Mouse (Mus musculus) testis, adult 2 months (tissue): ENCODE results near the gene 6030445D17Rik. TPM values are rescaled to one million over a fixed set of nuclear protein-coding genes. Genes with fewer than 3 reads are reported as not detected.

Experiments used
- H3K27ac ChIP-seq: fragments of 200-500 bp; 2 replicates; pipeline ENCODE4 v1.5.1; 2012; ENCODE audit warnings: low read depth, low read length; ENCODE audit not compliant: control insufficient read depth, insufficient read depth
- H3K27me3 ChIP-seq: fragments of 200-500 bp; 2 replicates; pipeline ENCODE4 v1.6.1; 2012; ENCODE audit warnings: mild to moderate bottlenecking, low read length, moderate library complexity; ENCODE audit not compliant: control insufficient read depth, insufficient read depth
- H3K36me3 ChIP-seq: fragments of 200-500 bp; 2 replicates; pipeline ENCODE4 v1.6.1; 2012; ENCODE audit warnings: mild to moderate bottlenecking, low read length; ENCODE audit not compliant: control insufficient read depth, insufficient read depth
- H3K4me1 ChIP-seq: fragments of 200-500 bp; 2 replicates; pipeline ENCODE4 v1.6.1; 2012; ENCODE audit warnings: low read length; ENCODE audit not compliant: control insufficient read depth, insufficient read depth
- H3K4me3 ChIP-seq: fragments of 200-500 bp; 2 replicates; pipeline ENCODE4 v1.5.1; 2012; ENCODE audit warnings: low read depth, mild to moderate bottlenecking, low read length, moderate library complexity, mixed read lengths; ENCODE audit not compliant: control insufficient read depth
- CTCF ChIP-seq: fragments of 200-500 bp; IDR thresholded peaks from 2 replicates; pipeline ENCODE4 v1.5.1; 2012; ENCODE audit warnings: low read depth, mild to moderate bottlenecking, inconsistent platforms, low read length, moderate library complexity; ENCODE audit not compliant: control insufficient read depth, insufficient read depth, insufficient replicate concordance
- POLR2A ChIP-seq: fragments of 200-500 bp; IDR thresholded peaks from 2 replicates; pipeline ENCODE4 v1.6.1; 2012; ENCODE audit warnings: low read depth, mild to moderate bottlenecking, inconsistent platforms, low read length, moderate library complexity; ENCODE audit not compliant: control insufficient read depth
- polyA plus RNA-seq: library from polyadenylated mRNA; depleted of rRNA; stranded (reverse); fragments of >200 nt; gene quantifications from 2 replicates; pipeline ENCODE4 v1.2.3, GENCODE M21; 2012

6030445D17Rik gene
- polyA plus RNA-seq, 1 experiment, result not detected

GRCm38 (mm10) chr4:136450271-136450670 lies 11.8 kb upstream of the 6030445D17Rik start:
- Histone ChIP-seq H3K27ac (no peak overlapping the region), H3K27me3 (no peaks in the 10 kb centered on the region), H3K4me3 (no peak overlapping the region), H3K36me3 (no peaks in the 10 kb centered on the region), H3K4me1 (peaks cover 6% of the 10 kb centered on the region)
- TF ChIP-seq POLR2A (no peak), CTCF (no peak)

DNA sequence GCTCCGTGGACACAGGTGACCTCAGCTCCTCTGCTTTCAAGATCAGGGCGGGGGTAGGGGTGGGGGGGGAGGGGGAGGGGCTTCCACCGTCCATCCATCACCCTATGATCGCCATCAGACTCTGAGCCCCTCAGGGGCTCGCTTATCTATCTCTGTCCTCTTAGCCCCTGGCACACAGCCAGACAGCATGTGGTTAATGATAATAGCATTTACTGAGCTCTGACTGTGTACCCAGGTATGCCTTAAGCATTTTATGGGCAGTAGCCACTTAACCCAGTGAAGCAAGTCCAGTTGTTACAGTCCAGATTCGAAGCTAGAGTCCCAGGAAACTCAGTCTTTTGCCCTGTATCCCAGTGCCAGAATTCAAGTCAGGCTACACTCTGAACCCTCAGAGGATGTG lies 10.5 kb upstream of the 6030445D17Rik start:
- peaks cover 9% of the 10 kb centered on the region for H3K4me1 ChIP-seq
- no peaks in the 10 kb centered on the region for H3K27me3 ChIP-seq
- H3K4me3 ChIP-seq, result no peak overlapping the region
- no peak for TF ChIP-seq CTCF
- TF ChIP-seq POLR2A, result no peak
- no peaks in the 10 kb centered on the region for H3K36me3 ChIP-seq
- H3K27ac ChIP-seq, result no peak overlapping the region

GRCm38 (mm10) chr4:136452286-136452685 lies 9.8 kb upstream of the 6030445D17Rik start:
- no peak overlapping the region for H3K4me3 ChIP-seq
- H3K27ac ChIP-seq, result no peak overlapping the region
- no peak for TF ChIP-seq POLR2A
- no peak for TF ChIP-seq CTCF
- no peaks in the 10 kb centered on the region for H3K36me3 ChIP-seq
- H3K27me3 ChIP-seq, result no peaks in the 10 kb centered on the region
- peaks cover 9% of the 10 kb centered on the region for H3K4me1 ChIP-seq

DNA sequence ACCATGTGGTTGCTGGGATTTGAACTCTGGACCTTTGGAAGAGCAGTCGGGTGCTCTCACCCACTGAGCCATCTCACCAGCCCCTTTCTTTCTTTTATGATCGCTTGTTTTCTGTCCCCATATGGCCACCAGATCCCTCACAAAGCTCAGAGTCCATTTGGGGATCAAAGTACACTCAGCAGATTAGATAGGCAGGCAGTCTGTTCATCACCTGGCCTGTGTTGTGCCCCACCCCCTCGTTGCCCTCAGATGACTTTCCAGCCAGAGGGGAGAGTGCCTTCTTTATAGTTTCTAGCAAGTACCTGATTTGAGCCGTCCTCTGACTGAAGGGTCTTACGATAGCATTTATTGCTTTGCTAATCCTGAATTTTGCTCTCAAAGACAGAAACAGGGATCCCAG lies 9.3 kb upstream of the 6030445D17Rik start:
- Histone ChIP-seq H3K27ac (no peak overlapping the region), H3K4me3 (no peak overlapping the region), H3K36me3 (no peaks in the 10 kb centered on the region), H3K4me1 (peaks cover 9% of the 10 kb centered on the region), H3K27me3 (no peaks in the 10 kb centered on the region)
- TF ChIP-seq CTCF, result no peak
- no peak for TF ChIP-seq POLR2A

DNA sequence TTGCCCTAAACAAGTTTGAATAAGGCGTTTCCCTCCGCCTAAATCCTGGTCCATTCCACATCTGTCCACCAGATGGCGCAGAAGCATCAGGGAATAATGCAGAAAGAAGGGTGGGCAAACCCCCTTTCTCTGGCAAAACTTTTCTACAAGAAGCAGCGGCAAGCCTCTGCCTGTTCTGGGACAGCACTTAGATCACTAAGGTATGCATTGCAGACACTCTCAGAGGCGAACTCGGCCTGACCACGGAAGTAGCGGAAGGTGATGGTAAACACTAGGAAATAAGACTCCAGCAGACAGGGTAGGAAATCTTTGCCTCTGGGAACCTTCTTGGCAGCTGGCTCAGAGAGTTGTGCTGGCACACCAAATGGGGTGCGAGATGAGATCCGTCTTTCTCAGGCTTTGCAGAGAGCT lies 7.2 kb upstream of the 6030445D17Rik start:
- peak overlapping the region; percentile 59 for H3K4me3 ChIP-seq
- H3K27ac ChIP-seq, result no peak overlapping the region
- H3K27me3 ChIP-seq, result no peaks in the 10 kb centered on the region
- TF ChIP-seq CTCF (peak; percentile 71), POLR2A (0 out of 2 replicates have a peak, but pooled peaks have one; percentile 14)
- H3K36me3 ChIP-seq, result no peaks in the 10 kb centered on the region
- H3K4me1 ChIP-seq, result peaks cover 9% of the 10 kb centered on the region

DNA sequence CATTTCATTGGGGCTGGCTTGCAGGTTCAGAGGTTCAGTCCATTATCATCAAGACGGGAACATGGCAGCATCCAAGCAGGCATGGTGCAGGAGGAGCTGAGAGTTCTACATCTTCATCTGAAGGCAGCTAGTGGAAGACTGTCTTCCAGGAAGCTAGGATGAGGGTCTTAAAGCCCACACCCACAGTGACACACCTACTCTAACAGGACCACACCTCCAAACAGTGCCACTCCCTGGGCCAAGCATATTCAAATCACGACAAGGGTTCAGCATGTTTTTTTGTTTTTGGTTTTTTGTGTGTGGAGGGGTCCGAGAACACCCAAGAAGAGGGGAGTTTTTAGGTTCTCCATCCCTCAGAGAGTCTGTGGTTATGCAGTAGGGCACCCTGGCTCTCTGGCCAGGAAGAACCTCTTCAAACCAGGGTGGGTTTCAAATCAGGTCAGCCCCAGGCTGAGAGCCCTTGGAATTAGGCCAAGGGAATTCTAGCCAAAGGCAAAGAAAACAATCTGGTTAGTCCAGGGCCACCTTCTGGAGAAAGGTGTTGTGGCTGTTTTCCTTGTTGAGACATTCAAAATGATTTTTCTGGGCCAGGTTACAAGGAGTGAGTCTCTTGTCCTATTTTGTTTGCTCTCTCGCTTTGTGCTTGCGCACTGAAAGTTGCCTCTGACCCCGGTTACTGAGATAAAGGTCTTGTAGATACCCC lies 5.4 kb upstream of the 6030445D17Rik start:
- Histone ChIP-seq H3K4me1 (peaks cover 9% of the 10 kb centered on the region), H3K4me3 (no peak overlapping the region), H3K27me3 (no peaks in the 10 kb centered on the region), H3K36me3 (no peaks in the 10 kb centered on the region), H3K27ac (no peak overlapping the region)
- no peak for TF ChIP-seq CTCF
- TF ChIP-seq POLR2A, result no peak

GRCm38 (mm10) chr4:136458276-136458675 lies 3.8 kb upstream of the 6030445D17Rik start:
- Histone ChIP-seq H3K4me1 (peaks cover 17% of the 10 kb centered on the region), H3K36me3 (no peaks in the 10 kb centered on the region), H3K4me3 (no peak overlapping the region), H3K27me3 (no peaks in the 10 kb centered on the region), H3K27ac (no peak overlapping the region)
- TF ChIP-seq POLR2A (no peak), CTCF (no peak)

- no peaks in the 10 kb centered on the region for H3K36me3 ChIP-seq
- TF ChIP-seq CTCF, result no peak
- no peak for TF ChIP-seq POLR2A
- H3K27me3 ChIP-seq, result no peaks in the 10 kb centered on the region
- peaks cover 17% of the 10 kb centered on the region for H3K4me1 ChIP-seq
- H3K4me3 ChIP-seq, result no peak overlapping the region
- H3K27ac ChIP-seq, result no peak overlapping the region
These were observed 2.8 kb upstream of the 6030445D17Rik start for GRCm38 (mm10) chr4:136459210-136459609.
